Mouse (Mus musculus) lung, embryonic 16.5 days (tissue): ENCODE measurements at regions not wholly inside any gene's neighbourhood (a gene's known extent, or its start where the extent isn't known, plus 50 kb on each side); places are given as distances from the start of the nearest gene placed in this dataset.

Experiments
- ATAC-seq: fragments of 200-750 bp; cut with Nextera tagmentation; 2 replicates; pipeline ENCODE4 v1.8.0; 2017; ENCODE audit warnings: low read depth, mild to moderate bottlenecking, moderate library complexity
- H3K27ac ChIP-seq: fragments of 300-500 bp; sonication (generic); 2 replicates; pipeline ENCODE4 v1.5.1; 2014; ENCODE audit warnings: mild to moderate bottlenecking, control low read depth, low read length
- H3K27me3 ChIP-seq: fragments of 300-500 bp; sonication (generic); 2 replicates; pipeline ENCODE4 v1.6.1; 2014; ENCODE audit warnings: low read depth, low read length, mixed read lengths; ENCODE audit not compliant: control insufficient read depth, insufficient read depth
- H3K36me3 ChIP-seq: fragments of 300-500 bp; sonication (generic); 2 replicates; pipeline ENCODE4 v1.6.1; 2014; ENCODE audit warnings: low read length; ENCODE audit not compliant: control insufficient read depth, insufficient read depth
- H3K4me1 ChIP-seq: fragments of 300-500 bp; sonication (generic); replicated peaks from 2 replicates; pipeline ENCODE4 v1.6.1; 2014; ENCODE audit warnings: low read length, mixed read lengths; ENCODE audit not compliant: control insufficient read depth, insufficient read depth
- H3K4me2 ChIP-seq: fragments of 300-500 bp; sonication (generic); 2 replicates; pipeline ENCODE4 v1.6.1; 2014; ENCODE audit warnings: low read depth, low read length, control low read depth
- H3K4me3 ChIP-seq: fragments of 300-500 bp; sonication (generic); 2 replicates; pipeline ENCODE4 v1.5.1; 2014; ENCODE audit warnings: mild to moderate bottlenecking, low read length, control low read depth
- H3K9ac ChIP-seq: fragments of 300-500 bp; sonication (generic); 2 replicates; pipeline ENCODE4 v1.6.1; 2014; ENCODE audit warnings: low read length, control low read depth
- H3K9me3 ChIP-seq: fragments of 300-500 bp; sonication (generic); 2 replicates; pipeline ENCODE4 v1.6.1; 2016; ENCODE audit warnings: low read length; ENCODE audit not compliant: control insufficient read depth
- WGBS: fragments of 180-500 bp; shearing (Covaris S2); extraction: QIAGEN DNeasy Blood & Tissue Kit; methylation state at CpG from one replicate; pipeline ENCODE4 v1.1.7; 2014; 5-methylcytosine and 5-hydroxymethylcytosine counted together

DNA sequence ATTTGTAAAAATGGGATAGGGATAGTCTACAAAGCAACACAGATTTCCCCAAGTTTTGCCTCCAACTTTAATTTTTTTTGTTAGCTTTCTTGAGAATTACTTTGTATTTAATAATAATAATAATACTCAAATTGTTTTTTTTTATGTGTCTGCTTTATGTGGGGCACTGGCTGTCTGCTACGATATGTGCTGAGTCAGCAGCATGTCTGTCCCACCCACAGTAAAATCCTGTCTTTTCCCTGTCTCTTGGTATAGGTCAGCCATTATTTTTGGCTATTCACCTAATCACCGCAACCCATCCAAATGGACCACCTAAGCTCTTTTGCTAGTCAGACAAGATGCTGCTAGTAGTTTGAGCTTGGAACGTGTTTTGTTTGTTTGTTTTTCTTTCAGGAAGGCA lies 473.0 kb downstream of the Hs3st4 start:
- no peak overlapping the region for H3K9ac ChIP-seq
- WGBS = 58% methylated on average over 3 of the region's 3 CpGs
- no peak overlapping the region for H3K4me3 ChIP-seq
- H3K27me3 ChIP-seq = no peaks in the 10 kb centered on the region
- no peak overlapping the region for H3K4me2 ChIP-seq
- H3K36me3 ChIP-seq = no peaks in the 10 kb centered on the region
- no peaks in the 10 kb centered on the region for H3K4me1 ChIP-seq
- no peak overlapping the region for H3K27ac ChIP-seq
- H3K9me3 ChIP-seq = no peaks in the 10 kb centered on the region
- ATAC-seq = no peak

DNA sequence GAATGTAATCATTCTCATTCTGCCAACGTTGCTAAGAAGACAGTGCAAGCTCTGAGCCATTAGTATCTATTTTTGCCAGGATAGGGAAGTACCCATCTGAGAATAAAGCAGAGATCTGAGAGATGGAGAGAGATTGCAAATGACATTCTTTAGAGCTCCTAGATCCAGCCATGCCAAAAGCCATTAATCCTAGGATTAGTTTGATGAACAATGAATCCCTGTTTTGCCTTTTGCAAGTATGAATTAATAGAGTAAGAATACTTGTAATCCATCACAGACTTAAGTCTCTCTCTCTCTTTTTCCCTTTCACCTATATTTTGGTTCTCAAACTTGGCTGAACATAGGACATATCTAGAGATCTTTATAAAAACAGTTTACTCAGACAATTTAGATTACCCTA lies 504.7 kb downstream of the Hs3st4 start:
- no peak overlapping the region for H3K9ac ChIP-seq
- no peak for ATAC-seq
- H3K9me3 ChIP-seq = no peaks in the 10 kb centered on the region
- H3K36me3 ChIP-seq = no peaks in the 10 kb centered on the region
- H3K4me3 ChIP-seq = no peak overlapping the region
- peaks cover 3% of the 10 kb centered on the region; the same call in 1 of the 2 replicates for H3K4me1 ChIP-seq
- H3K27me3 ChIP-seq = no peaks in the 10 kb centered on the region
- H3K4me2 ChIP-seq = no peak overlapping the region
- WGBS = 64% methylated on average over 1 of the region's 1 CpGs
- no peak overlapping the region for H3K27ac ChIP-seq

DNA sequence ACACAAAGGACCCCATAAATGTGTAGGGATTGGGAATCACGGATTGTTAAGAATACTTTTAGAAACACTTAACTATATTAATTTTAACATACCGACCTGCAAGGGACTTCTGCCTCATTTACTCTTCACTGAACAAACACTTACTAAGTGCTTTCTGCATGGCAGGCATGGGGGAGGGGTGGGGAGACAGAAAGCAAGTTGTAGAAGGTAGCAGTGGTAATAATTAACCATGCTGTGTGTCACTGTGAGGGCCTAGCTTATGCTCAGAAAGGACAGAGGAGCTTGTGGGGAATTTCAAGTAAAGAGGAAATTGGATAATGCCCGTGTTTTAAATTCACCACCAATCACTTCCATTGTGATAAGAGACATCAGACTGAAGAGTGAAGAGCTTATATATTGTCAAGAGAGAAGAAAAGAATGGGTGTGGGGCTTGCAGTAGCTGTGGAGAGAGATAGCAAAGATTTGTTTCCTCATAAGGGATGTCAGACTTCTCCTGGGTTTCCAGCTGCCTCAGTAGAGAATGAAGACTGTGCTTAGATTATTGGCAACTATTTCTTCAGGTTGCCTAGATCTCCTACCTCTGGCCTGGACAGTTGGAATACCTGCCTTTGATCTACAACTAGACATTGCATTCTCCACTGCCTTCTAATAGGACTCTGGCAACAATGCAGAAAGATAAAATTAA lies 508.6 kb downstream of the Hs3st4 start:
- no peak for ATAC-seq
- no peak overlapping the region for H3K4me3 ChIP-seq
- H3K9ac ChIP-seq = no peak overlapping the region
- H3K27ac ChIP-seq = no peak overlapping the region
- H3K9me3 ChIP-seq = no peaks in the 10 kb centered on the region
- H3K4me1 ChIP-seq = peaks cover 3% of the 10 kb centered on the region; the same call in 1 of the 2 replicates
- H3K27me3 ChIP-seq = no peaks in the 10 kb centered on the region
- H3K36me3 ChIP-seq = no peaks in the 10 kb centered on the region
- no peak overlapping the region for H3K4me2 ChIP-seq
- WGBS = 35% methylated on average over 3 of the region's 3 CpGs

DNA sequence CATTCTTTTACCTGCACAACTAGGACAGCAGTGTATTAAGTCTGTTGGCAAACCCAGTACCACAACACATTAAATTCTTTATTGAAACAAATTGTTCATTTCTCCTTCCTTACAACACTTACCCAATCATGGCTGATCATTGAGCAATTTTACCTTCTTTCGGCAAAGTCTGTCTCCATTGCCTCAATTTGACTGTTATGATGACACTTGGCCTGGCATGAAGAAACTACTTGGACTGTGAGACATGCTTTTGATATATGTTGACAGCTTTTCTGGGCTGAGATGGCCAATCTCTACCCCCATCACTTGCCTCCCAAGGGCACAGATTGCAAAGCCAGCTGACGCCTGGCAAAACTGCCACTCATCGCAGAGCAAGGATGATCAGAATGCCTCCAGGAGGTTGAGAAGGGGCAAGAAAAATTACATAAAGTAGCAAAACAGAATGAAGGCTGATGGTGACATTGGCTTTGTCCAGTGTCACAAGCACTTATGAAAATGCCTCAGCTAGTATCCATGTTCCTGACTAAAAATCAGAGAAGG lies 509.3 kb downstream of the Hs3st4 start:
- Histone ChIP-seq H3K36me3 (no peaks in the 10 kb centered on the region), H3K27me3 (no peaks in the 10 kb centered on the region), H3K9me3 (no peaks in the 10 kb centered on the region), H3K4me3 (no peak overlapping the region), H3K4me1 (peaks cover 3% of the 10 kb centered on the region; the same call in 1 of the 2 replicates), H3K4me2 (no peak overlapping the region), H3K27ac (no peak overlapping the region), H3K9ac (no peak overlapping the region)
- 85% methylated on average over 3 of the region's 3 CpGs for WGBS
- no peak for ATAC-seq

DNA sequence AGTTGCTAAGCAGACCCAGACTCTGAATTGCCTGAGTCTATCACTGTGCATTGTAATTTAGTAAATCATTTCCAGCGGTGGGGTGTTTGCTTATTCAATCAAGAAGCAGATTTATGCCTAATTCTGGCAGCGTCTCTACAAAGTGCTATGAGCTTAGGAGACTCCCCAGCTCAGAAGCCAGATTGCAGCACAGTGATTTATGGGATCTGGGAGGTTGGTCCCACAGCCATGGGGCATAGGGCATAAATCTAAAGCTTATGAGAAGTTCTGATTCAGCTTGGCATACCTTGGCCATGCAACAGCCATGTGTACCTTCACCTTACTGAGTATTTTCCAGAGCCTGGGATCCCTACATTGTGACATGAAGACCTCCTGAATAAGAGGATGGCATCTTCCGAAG lies 518.0 kb downstream of the Hs3st4 start:
- no peaks in the 10 kb centered on the region for H3K4me1 ChIP-seq
- no peaks in the 10 kb centered on the region for H3K27me3 ChIP-seq
- H3K9ac ChIP-seq = no peak overlapping the region
- H3K4me3 ChIP-seq = no peak overlapping the region
- ATAC-seq = no peak
- H3K9me3 ChIP-seq = no peaks in the 10 kb centered on the region
- H3K36me3 ChIP-seq = no peaks in the 10 kb centered on the region
- H3K27ac ChIP-seq = no peak overlapping the region
- no peak overlapping the region for H3K4me2 ChIP-seq
- 56% methylated on average over 3 of the region's 3 CpGs for WGBS

DNA sequence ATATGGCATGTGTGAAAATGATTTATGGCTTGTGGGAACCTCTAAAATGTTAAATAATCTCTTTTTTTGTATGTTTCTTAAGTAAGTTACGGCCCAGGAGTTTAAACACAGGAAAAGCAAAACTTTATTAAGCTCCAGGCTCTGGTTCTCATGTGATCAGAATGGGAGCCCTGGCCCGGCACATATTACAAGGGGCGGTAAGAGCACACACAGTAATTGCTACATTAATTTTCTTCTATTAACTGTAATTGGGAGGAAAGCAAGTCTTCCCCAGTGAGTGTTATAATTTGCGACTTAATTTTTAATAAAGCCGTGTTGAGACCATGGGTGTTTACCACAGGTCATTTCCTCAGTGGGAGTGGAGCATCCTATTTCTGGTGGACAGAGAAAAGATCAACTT lies 520.1 kb downstream of the Hs3st4 start:
- no peaks in the 10 kb centered on the region for H3K27me3 ChIP-seq

DNA sequence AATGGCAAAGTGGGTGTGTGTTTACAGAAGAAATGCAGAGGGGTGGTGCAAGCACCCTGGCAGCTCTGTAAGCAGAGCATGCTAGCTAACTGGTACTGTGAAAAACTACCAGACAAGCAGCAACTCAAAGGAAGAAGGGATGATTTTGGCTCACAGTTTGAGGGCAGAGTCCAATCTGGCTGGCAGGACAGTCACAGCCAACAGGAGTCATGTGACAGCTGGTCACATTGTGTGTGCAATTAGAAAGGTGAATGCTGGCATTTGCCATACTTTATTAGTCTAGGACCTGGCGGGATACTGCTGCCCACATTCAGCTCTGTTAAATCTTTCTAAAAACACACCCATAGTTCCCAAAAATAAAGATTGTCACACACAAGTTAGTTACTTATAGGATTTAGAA lies 566.4 kb downstream of the Hs3st4 start:
- no peak overlapping the region for H3K9ac ChIP-seq
- H3K4me3 ChIP-seq = no peak overlapping the region
- no peak overlapping the region for H3K4me2 ChIP-seq
- H3K4me1 ChIP-seq = no peaks in the 10 kb centered on the region
- ATAC-seq = no peak
- no peaks in the 10 kb centered on the region for H3K36me3 ChIP-seq
- no peaks in the 10 kb centered on the region for H3K27me3 ChIP-seq
- no peak overlapping the region for H3K27ac ChIP-seq
- WGBS = 79% methylated on average over 1 of the region's 1 CpGs
- no peaks in the 10 kb centered on the region for H3K9me3 ChIP-seq

More for the DNA sequence above, 520.1 kb downstream of the Hs3st4 start:
- no peak for ATAC-seq
- Histone ChIP-seq H3K9me3 (no peaks in the 10 kb centered on the region), H3K27ac (no peak overlapping the region), H3K4me2 (no peak overlapping the region), H3K4me3 (no peak overlapping the region), H3K36me3 (no peaks in the 10 kb centered on the region), H3K9ac (no peak overlapping the region), H3K4me1 (no peaks in the 10 kb centered on the region)
- 85% methylated on average over 5 of the region's 5 CpGs for WGBS

DNA sequence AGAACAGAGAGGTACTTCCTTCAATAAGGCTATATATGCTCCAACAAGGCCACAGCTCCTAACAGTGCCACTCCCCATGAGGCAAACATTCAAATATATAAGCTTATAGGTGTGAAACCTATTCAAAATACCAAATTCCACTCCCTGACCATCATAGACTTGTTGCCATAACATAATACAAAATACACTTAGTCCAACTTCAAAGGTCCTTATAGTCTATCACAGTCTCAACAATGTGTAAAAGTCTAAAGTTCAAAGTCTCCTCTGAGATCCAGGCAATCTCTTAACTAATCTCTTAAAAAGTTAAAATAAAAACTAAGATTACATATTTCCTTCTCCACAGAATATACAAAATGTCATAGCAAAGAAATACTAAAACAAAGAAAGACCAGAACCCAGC lies 574.5 kb downstream of the Hs3st4 start:
- no peak overlapping the region for H3K27ac ChIP-seq
- no peaks in the 10 kb centered on the region for H3K27me3 ChIP-seq
- H3K36me3 ChIP-seq = no peaks in the 10 kb centered on the region
- ATAC-seq = no peak
- H3K4me1 ChIP-seq = 0 out of 2 replicates have a peak, but pooled peaks cover 2% of the 10 kb centered on the region
- H3K9ac ChIP-seq = no peak overlapping the region
- no peak overlapping the region for H3K4me2 ChIP-seq
- H3K4me3 ChIP-seq = no peak overlapping the region
- no peaks in the 10 kb centered on the region for H3K9me3 ChIP-seq

DNA sequence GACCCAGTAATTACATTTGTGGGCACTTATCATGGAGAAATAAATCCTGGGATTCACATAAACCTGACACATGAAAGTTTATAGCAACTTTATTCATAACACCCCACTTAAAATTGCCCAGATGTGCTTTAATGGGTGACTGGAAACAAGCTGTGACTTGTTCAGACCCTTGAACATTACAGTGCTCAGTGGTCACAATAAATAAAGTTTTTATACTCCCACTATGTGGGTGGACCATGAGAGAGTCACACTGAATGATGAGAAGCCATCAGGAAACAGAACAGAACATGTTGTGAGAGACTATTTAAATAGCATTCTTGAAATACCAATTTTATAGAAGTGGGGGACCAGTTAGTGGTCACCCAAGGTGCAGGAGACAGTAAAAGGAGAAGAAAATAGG lies 588.1 kb downstream of the Hs3st4 start:
- ATAC-seq = no peak
- H3K4me2 ChIP-seq = no peak overlapping the region
- no peak overlapping the region for H3K4me3 ChIP-seq
- no peaks in the 10 kb centered on the region for H3K9me3 ChIP-seq
- H3K9ac ChIP-seq = no peak overlapping the region
- no peaks in the 10 kb centered on the region for H3K27me3 ChIP-seq
- H3K36me3 ChIP-seq = no peaks in the 10 kb centered on the region
- no peak overlapping the region for H3K27ac ChIP-seq
- no peaks in the 10 kb centered on the region for H3K4me1 ChIP-seq

DNA sequence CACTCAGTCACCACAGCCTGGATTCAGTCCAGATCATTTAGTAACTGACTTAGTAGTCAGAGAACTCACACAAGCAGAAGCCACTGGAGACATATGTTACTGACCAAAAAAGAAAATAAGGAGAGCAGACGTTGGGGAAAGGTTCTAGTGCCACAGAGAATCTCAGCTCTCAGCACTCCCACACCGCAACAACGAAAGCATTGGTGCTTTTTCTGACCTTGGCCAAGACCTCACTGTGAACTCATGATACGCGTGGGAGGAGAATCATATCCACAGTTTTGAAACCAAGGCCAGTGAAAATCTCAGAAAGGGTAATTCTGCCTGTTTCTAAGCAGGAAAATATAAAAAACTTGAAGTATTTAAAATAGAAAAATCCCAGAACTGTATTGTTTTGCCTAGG lies 591.0 kb downstream of the Hs3st4 start:
- no peak overlapping the region for H3K9ac ChIP-seq
- no peak overlapping the region for H3K27ac ChIP-seq
- 72% methylated on average over 5 of the region's 5 CpGs for WGBS
- no peak overlapping the region for H3K4me2 ChIP-seq
- H3K4me1 ChIP-seq = no peaks in the 10 kb centered on the region
- H3K4me3 ChIP-seq = no peak overlapping the region
- H3K27me3 ChIP-seq = no peaks in the 10 kb centered on the region
- no peak for ATAC-seq
- no peaks in the 10 kb centered on the region for H3K36me3 ChIP-seq
- no peaks in the 10 kb centered on the region for H3K9me3 ChIP-seq
